Mouse (Mus musculus): ENCODE measurements around the gene Rufy3. TPM values are rescaled to one million over a fixed set of nuclear protein-coding genes. Genes with fewer than 3 reads are reported as not detected.

Rufy3 gene
- polyA plus RNA-seq, 1 experiment from 2014 or later, result 304 TPM

GRCm38 (mm10) chr5:88558991-88559390 lies 5.8 kb upstream of the Rufy3 start:
- H3K27ac ChIP-seq, result no peak overlapping the region
- WGBS, result 43% methylated on average over 1 of the region's 1 CpGs
- ATAC-seq, result no peak
- peaks cover 4% of the 10 kb centered on the region; the same call in 1 of the 2 replicates for H3K36me3 ChIP-seq
- H3K27me3 ChIP-seq, result no peaks in the 10 kb centered on the region
- H3K9me3 ChIP-seq, result no peaks in the 10 kb centered on the region
- H3K4me3 ChIP-seq (replicated peaks), result no peak overlapping the region
- no peak overlapping the region for H3K4me2 ChIP-seq (replicated peaks)
- no peak overlapping the region for H3K9ac ChIP-seq (replicated peaks)
- peaks cover 25% of the 10 kb centered on the region for H3K4me1 ChIP-seq (replicated peaks)

DNA sequence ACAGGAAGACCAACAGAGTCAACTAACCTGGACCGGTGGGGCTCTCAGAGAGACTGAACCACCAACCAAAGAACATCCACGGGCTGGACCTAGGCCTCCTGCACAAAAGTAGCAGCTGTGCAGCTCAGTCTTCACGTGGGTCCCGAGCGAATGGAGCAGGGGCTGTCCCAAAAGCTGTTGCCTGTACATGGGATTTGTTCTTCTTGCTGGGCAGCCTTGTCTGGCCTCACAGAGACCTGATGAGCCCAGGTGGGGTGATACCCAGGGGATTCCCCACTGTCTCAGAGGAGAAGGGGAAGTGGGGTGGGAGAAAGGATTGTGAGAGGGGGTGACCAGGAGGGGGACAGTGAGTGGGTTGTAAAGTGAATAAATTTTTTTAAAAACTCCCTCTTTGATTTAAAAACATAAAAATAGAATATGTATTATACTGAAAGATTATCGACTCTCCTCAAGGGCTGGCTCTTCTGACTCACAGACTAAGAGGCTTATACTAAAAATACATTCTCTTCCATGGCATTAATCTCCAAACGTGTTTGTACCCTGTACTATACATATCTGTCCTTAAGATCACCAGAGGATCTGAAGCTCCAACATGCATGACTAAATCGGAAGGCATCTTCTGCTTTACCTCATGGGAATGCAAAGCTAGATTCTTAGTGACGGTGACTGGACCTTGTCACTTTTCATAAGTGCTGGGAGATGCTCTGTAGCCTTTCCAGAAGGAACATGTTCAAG lies 3.6 kb upstream of the Rufy3 start:
- Histone ChIP-seq H3K4me1 (replicated peaks) (peaks cover 15% of the 10 kb centered on the region), H3K9ac (replicated peaks) (no peak overlapping the region), H3K36me3 (peaks cover 4% of the 10 kb centered on the region; the same call in 1 of the 2 replicates), H3K9me3 (no peaks in the 10 kb centered on the region), H3K4me2 (replicated peaks) (no peak overlapping the region), H3K4me3 (replicated peaks) (no peak overlapping the region), H3K27me3 (no peaks in the 10 kb centered on the region), H3K27ac (no peak overlapping the region)
- no peak for ATAC-seq
- WGBS, result 82% methylated on average over 9 of the region's 9 CpGs

- Histone ChIP-seq H3K9ac (replicated peaks) (no peak overlapping the region), H3K27ac (no peak overlapping the region), H3K27me3 (no peaks in the 10 kb centered on the region), H3K4me2 (replicated peaks) (no peak overlapping the region), H3K9me3 (no peaks in the 10 kb centered on the region), H3K4me1 (replicated peaks) (peaks cover 20% of the 10 kb centered on the region), H3K36me3 (no peaks in the 10 kb centered on the region), H3K4me3 (replicated peaks) (no peak overlapping the region)
- 83% methylated on average over 8 of the region's 8 CpGs for WGBS
- no peak for ATAC-seq
Observed at GRCm38 (mm10) chr5:88562863-88563780, 1.7 kb upstream of the Rufy3 start.

DNA sequence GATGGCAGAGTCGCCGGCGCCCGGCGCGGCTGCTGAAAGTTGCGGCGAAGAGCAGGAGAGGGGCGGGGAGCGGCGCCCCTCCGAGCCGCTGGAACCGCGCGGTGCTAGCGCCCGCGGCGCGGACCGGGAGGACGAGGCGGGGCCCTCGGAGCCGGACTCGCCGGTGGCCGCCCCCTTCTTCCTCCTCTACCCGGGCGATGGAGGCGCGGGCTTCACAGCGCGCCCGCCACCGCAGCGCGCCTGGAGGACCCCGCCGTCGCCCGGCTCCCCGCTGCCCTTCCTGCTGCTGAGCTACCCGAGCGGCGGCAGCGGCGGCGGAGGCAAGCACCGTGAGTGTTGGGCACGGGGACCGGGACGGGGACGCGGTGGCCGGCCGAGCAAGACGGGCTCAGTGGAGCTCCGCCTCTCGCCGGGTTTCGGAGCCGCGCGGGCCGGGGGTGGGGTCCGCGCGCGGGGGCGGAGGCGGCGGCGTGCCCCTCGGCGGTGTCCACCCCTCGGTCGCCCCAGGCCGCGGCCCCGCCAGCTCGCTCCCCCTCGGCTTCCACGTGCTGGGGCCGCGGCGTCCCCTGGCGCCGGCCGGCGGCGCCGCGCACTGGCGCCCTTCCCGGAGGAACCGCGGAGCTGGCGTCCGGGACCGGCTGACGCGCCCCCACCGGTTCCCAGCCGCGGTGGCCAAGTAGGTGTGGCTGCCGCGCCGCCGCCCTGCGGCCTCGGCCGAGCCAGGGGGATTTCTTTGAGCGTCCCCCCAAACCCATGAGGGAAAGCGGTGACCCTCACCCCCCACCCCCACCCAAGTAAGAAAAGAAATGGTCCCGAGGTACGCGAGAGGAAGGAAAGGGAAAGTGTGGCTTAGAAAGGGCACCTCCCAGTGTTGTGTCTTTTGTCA lies 551 bp downstream of the Rufy3 start:
- under 1% methylated on average over 83 of the region's 119 CpGs for WGBS
- peak overlapping the region; percentile 93 for H3K9ac ChIP-seq (replicated peaks)
- H3K27me3 ChIP-seq, result no peaks in the 10 kb centered on the region
- peak overlapping the region; percentile 91 for H3K4me3 ChIP-seq (replicated peaks)
- H3K4me1 ChIP-seq (replicated peaks), result peaks cover 20% of the 10 kb centered on the region
- peak; percentile 80 for ATAC-seq
- peaks cover 6% of the 10 kb centered on the region; the same call in 1 of the 2 replicates for H3K36me3 ChIP-seq
- peak overlapping the region; percentile 53 for H3K4me2 ChIP-seq (replicated peaks)
- H3K27ac ChIP-seq, result peak overlapping the region; percentile 94
- H3K9me3 ChIP-seq, result no peaks in the 10 kb centered on the region

GRCm38 (mm10) chr5:88566034-88566841 lies 1.4 kb downstream of the Rufy3 start:
- WGBS, result 8% methylated on average over 14 of the region's 14 CpGs
- Histone ChIP-seq H3K27me3 (no peaks in the 10 kb centered on the region), H3K9ac (replicated peaks) (peak overlapping the region; percentile 93), H3K36me3 (peaks cover 10% of the 10 kb centered on the region), H3K4me1 (replicated peaks) (peaks cover 20% of the 10 kb centered on the region), H3K9me3 (no peaks in the 10 kb centered on the region), H3K4me3 (replicated peaks) (peak overlapping the region; percentile 91), H3K4me2 (replicated peaks) (peak overlapping the region; percentile 53), H3K27ac (peak overlapping the region; percentile 94)
- peak; percentile 35 for ATAC-seq

DNA sequence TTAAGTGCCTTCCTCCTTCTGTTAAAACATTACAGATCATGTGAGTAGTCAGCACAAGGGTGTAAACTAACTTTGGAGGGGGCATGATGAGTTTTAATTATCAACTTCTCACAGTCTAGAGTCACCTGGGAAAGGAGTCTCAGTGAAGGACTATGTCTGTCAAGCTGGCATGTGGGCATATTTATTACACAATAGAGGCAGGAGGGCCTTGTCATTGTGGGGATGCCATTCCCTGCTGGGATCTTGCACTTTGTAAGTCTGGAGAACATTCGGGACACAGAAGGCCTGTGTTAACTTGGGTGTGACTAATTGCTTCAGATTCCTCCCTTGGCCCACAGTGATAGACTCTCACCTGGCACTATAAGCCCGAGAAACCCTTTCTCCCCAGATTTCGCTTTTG lies 4.7 kb downstream of the Rufy3 start:
- H3K9me3 ChIP-seq, result no peaks in the 10 kb centered on the region
- WGBS, result 75% methylated on average over 3 of the region's 3 CpGs
- H3K36me3 ChIP-seq, result peaks cover 10% of the 10 kb centered on the region
- H3K4me2 ChIP-seq (replicated peaks), result no peak overlapping the region
- peaks cover 15% of the 10 kb centered on the region for H3K4me1 ChIP-seq (replicated peaks)
- no peak overlapping the region for H3K4me3 ChIP-seq (replicated peaks)
- ATAC-seq, result no peak
- no peak overlapping the region for H3K27ac ChIP-seq
- H3K27me3 ChIP-seq, result no peaks in the 10 kb centered on the region
- no peak overlapping the region for H3K9ac ChIP-seq (replicated peaks)

DNA sequence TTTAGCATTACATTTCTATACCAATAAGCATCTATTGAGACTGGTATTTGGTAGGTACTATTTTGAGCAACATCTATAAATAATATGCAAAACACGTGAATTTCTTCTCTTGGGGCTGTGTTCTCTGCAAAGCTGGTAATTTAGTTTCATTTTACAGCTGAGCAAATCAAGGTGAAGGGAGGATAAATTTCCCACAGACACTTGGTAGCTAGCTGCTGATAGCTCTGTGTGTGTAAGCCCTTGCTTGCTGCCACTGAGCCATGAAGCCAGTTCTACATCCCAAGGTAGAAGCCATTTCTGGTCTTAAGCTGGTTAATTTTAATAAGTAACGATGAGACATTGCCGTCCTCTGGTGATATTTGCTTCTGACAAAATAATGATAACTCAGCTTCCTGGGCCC lies 10.0 kb downstream of the Rufy3 start:
- Histone ChIP-seq H3K4me2 (replicated peaks) (no peak overlapping the region), H3K9me3 (no peaks in the 10 kb centered on the region), H3K27ac (no peak overlapping the region), H3K4me1 (replicated peaks) (no peaks in the 10 kb centered on the region), H3K36me3 (peaks cover 6% of the 10 kb centered on the region), H3K9ac (replicated peaks) (no peak overlapping the region), H3K4me3 (replicated peaks) (no peak overlapping the region), H3K27me3 (no peaks in the 10 kb centered on the region)
- no peak for ATAC-seq
- WGBS, result 93% methylated on average over 3 of the region's 3 CpGs

DNA sequence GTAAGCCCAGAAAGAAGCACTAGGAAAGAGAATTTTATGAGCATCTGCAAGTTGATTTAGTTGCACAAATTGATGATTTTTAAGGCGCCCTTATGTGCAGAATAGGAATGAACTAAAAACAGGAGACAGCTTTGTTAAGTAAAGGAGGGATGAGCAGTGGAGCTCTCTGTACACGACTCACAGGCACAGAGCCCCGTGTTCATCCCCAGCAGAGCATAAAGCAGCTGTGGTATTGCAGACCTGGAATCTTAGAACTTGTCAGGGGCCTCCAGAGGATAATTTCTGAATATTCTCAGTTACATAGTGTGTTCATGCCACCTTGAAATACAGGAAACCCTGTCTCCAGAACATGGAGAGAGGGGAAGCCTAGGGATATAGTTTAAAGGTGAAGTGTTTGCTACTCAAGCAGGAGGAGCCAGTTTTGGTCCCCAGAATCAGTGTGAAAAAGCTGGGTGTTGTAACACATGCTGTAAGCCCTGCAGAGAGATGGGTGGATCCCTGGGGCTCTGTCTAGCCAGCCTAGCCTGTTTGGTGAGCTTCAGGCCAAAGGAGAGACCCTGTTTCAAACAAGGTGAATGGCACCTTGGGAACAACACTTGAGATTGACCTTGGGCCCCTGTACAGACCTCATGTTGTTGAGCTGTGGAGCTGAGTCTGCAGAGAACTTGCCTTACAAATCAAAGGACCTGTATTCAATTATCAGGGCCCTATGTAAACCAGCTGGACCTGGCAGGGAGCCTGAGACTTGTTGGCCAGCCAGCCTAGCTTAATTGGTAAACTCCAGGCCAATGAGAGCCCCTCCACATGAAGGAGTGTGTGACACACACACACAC lies 10.9 kb downstream of the Rufy3 start:
- no peak overlapping the region for H3K9ac ChIP-seq (replicated peaks)
- 74% methylated on average over 3 of the region's 3 CpGs for WGBS
- H3K9me3 ChIP-seq, result no peaks in the 10 kb centered on the region
- H3K27me3 ChIP-seq, result no peaks in the 10 kb centered on the region
- ATAC-seq, result no peak
- H3K4me3 ChIP-seq (replicated peaks), result no peak overlapping the region
- no peaks in the 10 kb centered on the region for H3K4me1 ChIP-seq (replicated peaks)
- H3K4me2 ChIP-seq (replicated peaks), result no peak overlapping the region
- H3K27ac ChIP-seq, result no peak overlapping the region
- H3K36me3 ChIP-seq, result peaks cover 1% of the 10 kb centered on the region

- no peak overlapping the region for H3K4me3 ChIP-seq (replicated peaks)
- H3K4me2 ChIP-seq (replicated peaks), result no peak overlapping the region
- 81% methylated on average over 10 of the region's 10 CpGs for WGBS
- H3K4me1 ChIP-seq (replicated peaks), result peaks cover 16% of the 10 kb centered on the region
- H3K27me3 ChIP-seq, result no peaks in the 10 kb centered on the region
- H3K36me3 ChIP-seq, result no peaks in the 10 kb centered on the region
- H3K9ac ChIP-seq (replicated peaks), result no peak overlapping the region
- no peak overlapping the region for H3K27ac ChIP-seq
- no peak for ATAC-seq
- no peaks in the 10 kb centered on the region for H3K9me3 ChIP-seq
Observed at GRCm38 (mm10) chr5:88580681-88581080, 15.8 kb downstream of the Rufy3 start.

DNA sequence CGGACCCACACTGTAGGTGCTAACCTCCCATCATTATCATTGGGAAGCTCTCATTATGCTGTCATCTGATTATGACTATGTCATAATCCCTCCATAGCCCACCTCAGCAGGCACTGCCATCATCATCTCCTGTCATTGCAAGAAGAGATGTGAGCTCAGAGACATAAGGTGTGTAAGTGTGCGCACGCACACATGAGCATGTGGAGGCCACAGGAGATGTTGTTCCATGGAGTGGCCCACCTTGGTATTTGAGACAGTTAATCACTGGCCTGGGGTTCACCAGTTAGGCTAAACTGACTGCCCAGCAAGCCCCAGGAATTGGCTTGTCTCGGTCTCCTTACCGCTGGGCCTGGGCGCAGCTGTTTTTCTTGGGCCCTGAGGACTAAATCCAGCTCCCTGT lies 16.5 kb downstream of the Rufy3 start:
- H3K36me3 ChIP-seq, result no peaks in the 10 kb centered on the region
- ATAC-seq, result no peak
- H3K4me1 ChIP-seq (replicated peaks), result peaks cover 22% of the 10 kb centered on the region
- H3K9me3 ChIP-seq, result no peaks in the 10 kb centered on the region
- no peaks in the 10 kb centered on the region for H3K27me3 ChIP-seq
- H3K27ac ChIP-seq, result no peak overlapping the region
- no peak overlapping the region for H3K4me3 ChIP-seq (replicated peaks)
- H3K4me2 ChIP-seq (replicated peaks), result no peak overlapping the region
- no peak overlapping the region for H3K9ac ChIP-seq (replicated peaks)
- 91% methylated on average over 6 of the region's 6 CpGs for WGBS

All from midbrain, embryonic 13.5 days (tissue).